ENCODE assay signal across 8 mouse cellular contexts in the genomic region with DNA sequence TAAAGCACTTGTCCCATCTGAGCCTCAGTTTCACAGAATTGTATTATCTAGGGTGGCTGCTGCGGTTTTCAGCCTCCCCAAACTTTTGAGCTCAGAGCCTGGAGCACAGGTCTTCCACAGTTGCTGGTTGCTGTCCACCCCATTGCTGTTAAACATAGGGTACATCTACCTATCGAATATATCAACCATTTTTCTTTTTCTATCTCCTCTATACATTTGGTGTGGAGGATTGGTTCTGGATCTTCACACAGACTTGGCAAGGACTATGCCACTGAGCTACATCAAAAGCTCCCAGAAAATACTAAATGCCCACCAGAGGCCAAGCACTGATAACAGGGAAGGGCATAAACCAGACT. TPM values are rescaled to one million over a fixed set of nuclear protein-coding genes. Genes with fewer than 3 reads are reported as not detected.
A peak's percentile ranks its signal among the peaks of the same experiment; 100 is the strongest.
DNase-seq lines count a peak whose midpoint lies in the region; ATAC-seq and TF ChIP-seq lines count a peak whose summit lies in the region.

No protein-coding gene starts in this region.

- H3K36me3 ChIP-seq in kidney, embryonic 14.5 days (ENCODE audit: control insufficient read depth, insufficient read depth, low read length): peaks cover 7% of the 10 kb centered on the region
- H3K36me3 ChIP-seq in intestine, embryonic 14.5 days (ENCODE audit: control insufficient read depth, insufficient read depth, low read length): peaks cover 15% of the 10 kb centered on the region
- H3K36me3 ChIP-seq in midbrain, embryonic 16.5 days (ENCODE audit: control insufficient read depth, insufficient read depth, low read length): peaks cover 6% of the 10 kb centered on the region

- TF ChIP-seq CTCF in cortical plate, adult 2 months (IDR thresholded peaks at IDR 0.05; ENCODE audit: extremely low read depth, insufficient read depth, low read length): no peak

- no peaks in the 10 kb centered on the region for H3K9me3 ChIP-seq in kidney, embryonic 14.5 days (ENCODE audit: control insufficient read depth, low read length)
- H3K9me3 ChIP-seq in intestine, embryonic 14.5 days (ENCODE audit: control insufficient read depth, low read length): no peaks in the 10 kb centered on the region
- no peaks in the 10 kb centered on the region for H3K9me3 ChIP-seq in midbrain, embryonic 16.5 days (replicated peaks; ENCODE audit: control insufficient read depth, low read length, poor library complexity, severe bottlenecking)

- H3K4me2 ChIP-seq in kidney, embryonic 14.5 days (replicated peaks; ENCODE audit: low read depth, low read length): peak overlapping the region; percentile 54
- peak overlapping the region; percentile 66 for H3K4me2 ChIP-seq in intestine, embryonic 14.5 days (ENCODE audit: low read length)
- H3K4me2 ChIP-seq in midbrain, embryonic 16.5 days (ENCODE audit: low read length): peak overlapping the region; percentile 67

- WGBS in kidney, embryonic 14.5 days: 26% methylated on average over 2 of the region's 2 CpGs
- WGBS in intestine, embryonic 14.5 days: 14% methylated on average over 2 of the region's 2 CpGs
- WGBS in midbrain, embryonic 16.5 days: 28% methylated on average over 2 of the region's 2 CpGs

- ATAC-seq in kidney, embryonic 14.5 days (ENCODE audit: low FRiP score, low TSS enrichment): peak; percentile 10; the same call in 1 of the 2 replicates
- 0 out of 2 replicates have a peak, but pooled peaks have one; percentile 16 for ATAC-seq in intestine, embryonic 14.5 days (replicated peaks; ENCODE audit: low FRiP score, low TSS enrichment, low read depth)
- peak; percentile 47 for ATAC-seq in midbrain, embryonic 16.5 days

- no peaks in the 10 kb centered on the region for H3K27me3 ChIP-seq in kidney, embryonic 14.5 days (ENCODE audit: control insufficient read depth, insufficient read depth, low read length)
- H3K27me3 ChIP-seq in intestine, embryonic 14.5 days (replicated peaks; ENCODE audit: control insufficient read depth, insufficient read depth, low read length): no peaks in the 10 kb centered on the region
- H3K27me3 ChIP-seq in midbrain, embryonic 16.5 days (ENCODE audit: control insufficient read depth, insufficient read depth, low read depth, low read length): no peaks in the 10 kb centered on the region

- peak overlapping the region; percentile 91 for H3K27ac ChIP-seq in kidney, embryonic 14.5 days (ENCODE audit: low read depth, low read length)
- H3K27ac ChIP-seq in cortical plate, adult 2 months (ENCODE audit: insufficient read depth, low read length): peak overlapping the region; percentile 4; the same call in 1 of the 2 replicates
- peak overlapping the region; percentile 88 for H3K27ac ChIP-seq in intestine, embryonic 14.5 days (ENCODE audit: low read depth)
- peak overlapping the region; percentile 89 for H3K27ac ChIP-seq in midbrain, embryonic 16.5 days (ENCODE audit: low read length)

- no peak for DNase-seq in kidney, adult 8-10 months
- DNase-seq in intestine, embryonic 14.5 days (ENCODE audit: low spot score): no peak
- no peak for DNase-seq in left cerebral cortex, adult 8-10 months (ENCODE audit: low spot score in 2 of 2)
- no peak for DNase-seq in gastrocnemius, postnatal 25 days
- no peak for DNase-seq in frontal cortex, postnatal 14 days (ENCODE audit: low spot score in 2 of 2)

- peak overlapping the region; percentile 93 for H3K4me3 ChIP-seq in kidney, embryonic 14.5 days (ENCODE audit: low read length)
- H3K4me3 ChIP-seq in cortical plate, adult 2 months (ENCODE audit: insufficient read depth, low read length): peak overlapping the region; percentile 75
- H3K4me3 ChIP-seq in intestine, embryonic 14.5 days (ENCODE audit: low read depth, low read length): peak overlapping the region; percentile 89
- peak overlapping the region; percentile 76 for H3K4me3 ChIP-seq in midbrain, embryonic 16.5 days (ENCODE audit: low read depth, low read length)

- no peak for TF ChIP-seq POLR2A in cortical plate, adult 2 months (IDR thresholded peaks at IDR 0.05; ENCODE audit: extremely low read depth, insufficient read depth, low read length)

- peak overlapping the region; percentile 90 for H3K9ac ChIP-seq in kidney, embryonic 14.5 days (ENCODE audit: low read depth, low read length)
- H3K9ac ChIP-seq in intestine, embryonic 14.5 days (ENCODE audit: low read length): peak overlapping the region; percentile 83
- H3K9ac ChIP-seq in midbrain, embryonic 16.5 days (ENCODE audit: low read depth, low read length): peak overlapping the region; percentile 88

- 0 out of 2 replicates have a peak, but pooled peaks cover 5% of the 10 kb centered on the region for H3K4me1 ChIP-seq in kidney, embryonic 14.5 days (ENCODE audit: control insufficient read depth, insufficient read depth, low read length)
- peaks cover 3% of the 10 kb centered on the region; the same call in 1 of the 2 replicates for H3K4me1 ChIP-seq in cortical plate, adult 2 months (ENCODE audit: control insufficient read depth, insufficient read depth, low read length)
- H3K4me1 ChIP-seq in intestine, embryonic 14.5 days (replicated peaks; ENCODE audit: control insufficient read depth, insufficient read depth, low read length): peaks cover 11% of the 10 kb centered on the region
- peaks cover 18% of the 10 kb centered on the region for H3K4me1 ChIP-seq in midbrain, embryonic 16.5 days (ENCODE audit: control insufficient read depth, insufficient read depth, low read length)

RNA-seq across cellular contexts. Expression of gene Commd7, which starts 0.3 kb away (rescaled TPM):
- 64.9 and 78.0 TPM in 2 replicates for polyA plus RNA-seq in kidney, embryonic 14.5 days (2014; fragmentation: Nextera tagmentation; extraction: Ambion mirVana)
- polyA plus RNA-seq in cortical plate, adult 2 months (2012; rRNA removed): 29.2 and 31.3 TPM in 2 replicates
- 67.0 and 76.6 TPM in 2 replicates for polyA plus RNA-seq in intestine, embryonic 14.5 days (2014; fragmentation: Nextera tagmentation; extraction: Ambion mirVana)
- polyA plus RNA-seq in midbrain, embryonic 16.5 days (2015; fragmentation: Nextera tagmentation; extraction: Ambion mirVana): 102 and 104 TPM in 2 replicates
- total RNA-seq in left cerebral cortex, adult 8-10 months (2022): 10 to 100 TPM; 26.1 to 31.6 (median 28.6) TPM
- total RNA-seq in gastrocnemius, postnatal 25 days (2021): 1 to 10 TPM; 9.5 TPM

RNA-seq across cellular contexts. Expression of gene Dnmt3b, which starts 16.4 kb away (rescaled TPM):
- polyA plus RNA-seq in kidney, embryonic 14.5 days (2014; fragmentation: Nextera tagmentation; extraction: Ambion mirVana): 13.3 and 20.2 TPM in 2 replicates
- polyA plus RNA-seq in cortical plate, adult 2 months (2012; rRNA removed): 0.96 and 1.0 TPM in 2 replicates
- 10.9 and 12.6 TPM in 2 replicates for polyA plus RNA-seq in intestine, embryonic 14.5 days (2014; fragmentation: Nextera tagmentation; extraction: Ambion mirVana)
- 3.0 and 3.5 TPM in 2 replicates for polyA plus RNA-seq in midbrain, embryonic 16.5 days (2015; fragmentation: Nextera tagmentation; extraction: Ambion mirVana)
- total RNA-seq in left cerebral cortex, adult 8-10 months (2022): 1 to 10 TPM in 3 of 4 experiments, under 1 TPM in 1; 0.57 to 1.5 (median 1.0) TPM
- total RNA-seq in gastrocnemius, postnatal 25 days (2021): 1 to 10 TPM in 1 of 2 experiments, under 1 TPM in 1; 0.94 to 1.1 TPM

Comparison
In these comparisons a context has a peak if more than half of its experiments do, and no peak if none do; other contexts are left out.
1. H3K27ac ChIP-seq: peak in every context shown above with its lines; median percentile 91 in kidney, embryonic 14.5 days; 89 in midbrain, embryonic 16.5 days; 88 in intestine, embryonic 14.5 days; 4 in cortical plate, adult 2 months.